Mouse (Mus musculus) ES-Bruce4 (cell line): ENCODE measurements around the gene Foxf1.

Experiments used
- CTCF ChIP-seq: IDR thresholded peaks from one replicate; pipeline ENCODE4 v1.8.1; 2011; ENCODE audit warnings: low read depth, low read length
- POLR2A ChIP-seq: IDR thresholded peaks from one replicate; pipeline ENCODE4 v1.8.1; 2011; ENCODE audit warnings: low read length; ENCODE audit not compliant: insufficient read depth

- TF ChIP-seq POLR2A (no peak), CTCF (no peak)
Measured at GRCm38 (mm10) chr8:121126191-121126590, 42.0 kb downstream of the Foxf1 start.
